Mouse (Mus musculus) forelimb bud, embryonic 11.5 days (tissue): Measurements from ENCODE around the gene Arsg.
"Not testable (repeated sequence)": the region's sequence is repeated elsewhere in the genome, so short reads cannot be mapped to it uniquely, and the experiment has no call there.

Experiments
- DNase-seq: peaks from one replicate; pipeline ENCODE4 v3.0.0-alpha.2; 2012; ENCODE audit warnings: low read depth, low spot score

Gene Arsg

GRCm38 (mm10) chr11:109470170-109470569, 3.0 kb upstream of the Arsg start:
- no peak for DNase-seq

GRCm38 (mm10) chr11:109470921-109471861, 2.0 kb upstream of the Arsg start:
- DNase-seq, result no peak

- peak; percentile 43 for DNase-seq
Measured at GRCm38 (mm10) chr11:109472171-109472691, 943 bp upstream of the Arsg start.

- DNase-seq, result peak; percentile 59
Measured at GRCm38 (mm10) chr11:109472821-109473170, 378 bp upstream of the Arsg start.

GRCm38 (mm10) chr11:109474086-109474742, 1.0 kb downstream of the Arsg start:
- DNase-seq, result peak; percentile 39

GRCm38 (mm10) chr11:109474836-109475235, 1.7 kb downstream of the Arsg start:
- no peak for DNase-seq

GRCm38 (mm10) chr11:109475717-109476116, 2.5 kb downstream of the Arsg start:
- DNase-seq, result no peak

- no peak for DNase-seq
Measured at GRCm38 (mm10) chr11:109476241-109476640, 3.1 kb downstream of the Arsg start.

GRCm38 (mm10) chr11:109476653-109477052, 3.5 kb downstream of the Arsg start:
- no peak for DNase-seq

- DNase-seq, result no peak
Measured at GRCm38 (mm10) chr11:109477606-109478380, 4.6 kb downstream of the Arsg start.

GRCm38 (mm10) chr11:109479575-109480285, 6.6 kb downstream of the Arsg start:
- no peak for DNase-seq

- no peak for DNase-seq
Measured at GRCm38 (mm10) chr11:109480440-109480839, 7.3 kb downstream of the Arsg start.

GRCm38 (mm10) chr11:109485398-109486045, 12.3 kb downstream of the Arsg start:
- DNase-seq, result no peak

- no peak for DNase-seq
Measured at GRCm38 (mm10) chr11:109487111-109487510, 13.9 kb downstream of the Arsg start.

GRCm38 (mm10) chr11:109487991-109488684, 15.0 kb downstream of the Arsg start:
- DNase-seq, result no peak

- DNase-seq, result peak; percentile 32
Measured at GRCm38 (mm10) chr11:109489763-109490162, 16.6 kb downstream of the Arsg start.

GRCm38 (mm10) chr11:109491844-109492243, 18.7 kb downstream of the Arsg start:
- no peak for DNase-seq

GRCm38 (mm10) chr11:109492847-109493464, 19.8 kb downstream of the Arsg start:
- DNase-seq, result not testable (repeated sequence)
